Mouse (Mus musculus) c-Kit-negative CD71-positive TER-119-positive erythroid progenitor cells, embryonic 14.5 days (primary cell): ENCODE results near the gene Kank1.

ENCODE experiments used
- DNase-seq: peaks from one replicate; pipeline ENCODE4 v3.0.0-alpha.2; 2013; ENCODE audit warnings: low read depth, low spot score

Gene Kank1

DNA sequence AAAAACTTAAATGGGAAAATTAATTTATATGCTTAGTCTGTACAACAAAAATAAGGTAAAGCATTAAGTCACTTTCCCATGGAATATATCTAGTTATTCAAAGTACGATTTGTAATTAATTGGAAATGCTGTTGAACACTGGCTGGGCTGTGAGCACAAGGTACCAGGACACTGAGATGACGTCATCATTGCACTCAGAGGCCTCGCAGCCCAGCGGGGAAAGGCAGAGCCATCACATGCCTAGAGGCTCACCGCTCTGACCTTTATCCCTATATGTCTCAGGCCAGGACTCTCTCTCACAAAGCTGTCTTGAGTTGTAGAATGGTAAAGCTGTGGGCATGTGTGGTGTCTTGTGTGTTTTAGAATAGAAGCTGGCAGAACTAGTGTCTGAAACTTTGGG lies 128.9 kb downstream of the Kank1 start:
- no peak for DNase-seq

DNA sequence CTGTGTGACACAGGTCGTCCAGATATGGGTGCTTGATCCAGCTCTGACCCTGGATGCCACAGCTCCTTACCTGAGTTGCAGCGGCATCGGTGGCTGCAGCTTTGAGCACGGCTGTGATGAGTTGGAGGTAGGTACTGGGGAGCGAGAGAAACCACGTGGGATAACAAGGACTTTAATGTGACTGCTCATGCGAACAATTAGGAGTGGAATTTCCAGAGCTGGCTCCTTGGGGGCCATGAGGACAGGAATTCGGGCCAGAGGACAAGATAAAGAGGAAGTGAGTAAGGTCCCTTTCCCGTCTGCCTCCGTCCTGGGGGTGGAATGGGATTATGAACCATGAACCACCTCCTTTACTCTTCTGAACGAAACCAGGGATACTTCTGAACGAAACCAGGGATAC lies 129.8 kb downstream of the Kank1 start:
- DNase-seq = no peak

DNA sequence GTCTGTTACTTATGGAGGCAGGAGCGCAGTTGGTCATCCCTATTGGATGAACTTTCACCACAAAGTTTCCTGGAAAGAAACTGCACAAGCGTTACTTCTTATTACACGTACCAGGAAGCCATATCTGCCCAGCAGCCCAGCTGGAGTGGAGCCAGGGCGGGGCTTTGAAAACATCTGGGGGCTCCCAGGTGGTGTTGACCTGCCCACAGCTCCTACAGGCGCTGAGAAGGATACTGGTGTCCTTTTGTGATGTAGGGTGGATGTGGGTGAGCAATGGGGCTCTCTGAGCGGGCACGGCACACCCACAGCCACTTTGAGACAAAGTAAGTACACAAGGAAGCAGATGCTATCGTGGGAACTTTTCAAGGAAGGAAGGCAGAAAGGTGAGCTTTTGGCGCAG lies 133.7 kb downstream of the Kank1 start:
- DNase-seq = no peak

DNA sequence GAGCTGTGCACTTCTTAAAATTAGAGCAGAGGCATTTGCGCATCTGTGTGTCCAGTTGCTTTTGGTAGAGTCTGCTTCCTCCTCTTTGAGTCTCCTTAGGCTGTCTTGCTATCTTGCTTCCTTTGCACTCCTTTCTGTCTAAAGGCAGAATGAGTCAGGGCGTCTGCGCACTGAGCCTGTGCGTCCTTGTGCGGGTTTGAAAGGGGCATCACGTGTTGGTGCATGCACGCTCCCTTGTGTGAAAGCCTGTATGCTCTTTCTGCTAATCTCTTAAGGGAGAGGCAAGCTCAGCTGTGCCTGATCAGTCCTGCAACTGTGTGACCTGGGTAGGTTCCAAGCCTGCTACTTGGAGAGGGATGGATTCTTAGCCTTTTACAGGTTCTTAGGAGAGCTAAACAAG lies 136.0 kb downstream of the Kank1 start:
- DNase-seq = no peak

DNA sequence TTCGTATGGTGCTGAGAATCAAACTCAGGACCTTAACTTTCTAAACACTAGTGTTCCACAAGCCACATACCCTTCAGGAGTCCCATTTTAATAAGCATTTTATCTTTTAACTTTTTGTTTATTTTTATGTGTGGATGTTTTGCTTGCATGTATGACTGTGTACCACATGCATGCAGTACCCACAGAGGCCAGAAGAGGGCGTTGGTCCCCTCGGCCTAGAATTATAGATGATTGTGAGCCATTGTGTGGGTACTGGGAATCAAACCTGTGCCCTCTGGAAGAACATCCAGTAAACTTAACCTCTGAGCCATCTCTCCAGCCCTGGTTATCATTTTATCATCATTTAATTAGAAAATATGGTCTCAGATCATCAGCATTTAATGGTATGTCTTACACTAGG lies 136.8 kb downstream of the Kank1 start:
- DNase-seq = no peak

DNA sequence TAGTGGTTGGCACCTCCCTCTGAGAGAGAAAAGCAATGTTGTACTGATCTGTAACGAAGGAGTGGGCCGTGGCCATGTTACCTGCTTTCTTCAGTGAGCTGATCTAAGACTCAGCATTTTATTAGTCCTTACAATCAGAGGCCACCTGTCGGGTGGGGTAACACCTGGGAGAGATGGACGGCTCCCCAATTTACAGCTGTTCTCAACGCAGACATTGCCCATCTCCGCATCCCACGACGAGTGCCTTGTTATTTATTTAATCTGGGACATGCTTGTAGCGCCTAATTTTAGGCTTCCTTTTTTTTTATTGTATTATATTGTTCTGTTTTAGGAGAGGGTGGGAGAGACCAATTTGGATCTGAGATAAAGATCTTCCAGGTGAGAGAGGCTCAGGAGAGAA lies 137.4 kb downstream of the Kank1 start:
- no peak for DNase-seq

DNA sequence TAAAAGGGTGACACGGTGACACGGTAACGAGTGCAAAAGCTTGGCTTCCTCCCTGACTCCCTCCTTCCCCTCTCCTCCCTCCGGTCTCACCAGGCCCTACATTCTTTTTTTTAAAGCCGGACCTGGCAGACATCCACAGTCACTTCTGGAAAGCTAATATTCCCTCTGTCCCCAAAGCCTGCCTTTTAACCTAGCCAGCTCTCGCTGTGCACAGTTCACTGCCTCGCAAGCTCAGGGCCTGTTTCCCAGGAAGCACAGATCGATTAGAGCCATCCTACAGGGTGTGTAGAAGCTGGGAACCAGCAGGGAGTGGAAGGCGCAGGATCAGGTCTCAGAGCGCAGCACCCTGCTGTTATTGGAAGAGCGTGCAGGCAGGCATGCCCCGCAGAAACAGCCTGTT lies 138.2 kb downstream of the Kank1 start:
- DNase-seq = no peak

DNA sequence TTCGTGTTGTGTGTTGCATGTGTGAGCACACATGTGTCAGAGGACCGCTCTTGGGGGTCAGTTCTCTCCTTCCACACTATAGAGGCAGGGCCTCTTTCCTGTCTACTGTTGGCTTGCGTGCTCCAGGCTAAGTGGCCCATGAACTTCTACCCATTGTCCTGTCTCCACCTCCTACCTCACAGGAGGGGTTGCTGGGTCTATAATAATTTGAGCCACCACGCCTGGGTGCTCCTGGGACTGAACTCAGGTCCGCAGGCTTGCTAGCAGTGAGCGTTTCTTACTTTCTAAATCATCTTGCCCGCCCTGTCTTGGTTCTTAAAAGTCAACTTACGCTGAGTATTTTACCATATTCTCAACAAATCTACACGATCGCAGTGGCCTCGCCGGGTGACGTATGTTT lies 140.1 kb downstream of the Kank1 start:
- no peak for DNase-seq

DNA sequence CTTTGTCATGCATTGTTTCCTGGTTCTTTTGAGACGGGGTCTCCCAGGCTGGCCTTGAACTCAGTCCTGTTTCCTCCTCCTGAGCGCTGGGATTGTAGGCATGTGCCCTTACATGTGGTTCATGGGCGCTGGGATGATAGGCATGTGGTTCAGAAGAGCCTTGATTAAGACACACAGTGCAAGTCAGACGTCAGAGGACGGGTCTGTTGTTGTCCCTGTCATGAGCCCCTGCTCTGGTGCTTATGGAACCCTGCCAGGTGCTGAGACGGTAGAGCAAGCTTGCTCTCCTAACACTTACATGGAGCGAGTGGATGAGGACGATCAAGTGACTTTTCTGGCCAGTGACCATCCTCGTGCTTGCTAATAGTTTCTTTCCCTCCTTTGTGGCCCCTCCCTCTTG lies 143.9 kb downstream of the Kank1 start:
- DNase-seq = no peak

DNA sequence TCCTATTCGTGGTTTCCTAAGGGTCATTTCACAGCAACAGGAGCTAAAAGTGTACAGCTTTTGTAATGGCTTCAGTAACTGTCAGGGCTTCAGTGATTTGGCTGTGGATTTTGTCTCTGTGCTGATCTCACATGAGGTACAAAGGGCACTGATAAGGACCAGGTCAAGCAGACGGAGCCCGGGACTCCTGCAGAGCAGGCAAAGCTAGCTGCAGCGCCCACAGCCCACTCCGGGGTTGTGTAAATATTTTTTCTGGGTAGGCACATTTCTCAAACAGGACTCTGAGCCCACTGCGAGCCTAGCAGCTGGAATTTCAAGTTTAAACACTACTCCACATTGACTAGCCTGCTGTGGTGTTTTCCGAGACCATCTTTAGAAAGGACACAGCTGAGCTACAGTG lies 145.2 kb downstream of the Kank1 start:
- no peak for DNase-seq

DNA sequence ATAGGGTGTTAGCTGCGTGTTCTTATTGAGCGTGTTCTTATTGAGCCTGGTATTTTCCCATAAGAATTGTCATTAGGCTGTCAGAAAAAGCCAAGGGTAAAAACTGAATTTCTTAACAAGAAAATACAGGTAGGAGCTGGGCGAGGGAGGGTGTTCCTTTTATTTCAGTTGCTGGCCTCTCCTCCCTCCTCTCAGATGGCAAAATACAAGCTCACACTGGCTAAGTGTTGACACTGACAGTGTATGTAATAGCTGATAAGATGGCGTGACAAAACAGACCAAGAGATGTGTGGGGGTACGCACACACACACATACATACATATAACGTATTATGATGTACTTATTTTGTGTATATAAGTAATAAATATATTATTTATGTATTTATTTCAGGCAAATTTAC lies 145.7 kb downstream of the Kank1 start:
- no peak for DNase-seq

DNA sequence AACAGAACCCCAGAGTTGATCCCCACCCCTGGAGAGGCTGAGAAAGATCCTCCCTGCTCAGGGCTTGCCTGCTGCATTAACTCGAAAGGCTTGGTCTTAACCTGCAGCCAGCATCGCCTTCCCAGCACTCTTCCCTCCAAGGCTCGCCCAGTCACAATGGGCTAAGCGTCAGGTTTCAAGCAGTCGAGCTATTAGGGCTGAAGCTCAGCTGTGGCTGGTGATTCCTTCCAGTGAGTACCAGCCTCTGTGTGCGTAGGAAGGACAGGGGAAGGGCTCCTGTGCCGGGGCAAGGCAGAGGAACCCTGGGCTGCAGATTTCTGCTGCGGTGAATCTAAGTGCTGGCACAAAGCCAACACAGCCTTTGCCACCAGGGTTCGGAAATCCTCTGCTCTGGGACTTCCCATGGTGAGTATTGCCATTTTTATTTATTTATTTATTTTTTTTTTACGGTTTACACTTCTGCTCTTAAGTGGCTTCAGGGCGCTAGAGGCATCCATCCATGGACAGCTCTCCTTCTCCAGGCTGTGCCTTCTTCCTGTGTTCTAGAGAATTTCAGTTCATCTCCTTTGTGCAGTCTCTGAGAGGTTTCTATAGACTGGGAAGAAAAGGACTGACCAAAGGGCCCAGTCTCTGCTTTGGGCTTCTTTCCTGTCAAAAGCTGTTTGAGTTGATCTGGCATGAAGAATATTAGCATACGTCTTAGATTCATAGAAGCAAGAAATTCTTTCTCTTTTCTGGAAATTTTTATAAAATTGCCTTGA lies 146.8 kb downstream of the Kank1 start:
- DNase-seq = no peak

DNA sequence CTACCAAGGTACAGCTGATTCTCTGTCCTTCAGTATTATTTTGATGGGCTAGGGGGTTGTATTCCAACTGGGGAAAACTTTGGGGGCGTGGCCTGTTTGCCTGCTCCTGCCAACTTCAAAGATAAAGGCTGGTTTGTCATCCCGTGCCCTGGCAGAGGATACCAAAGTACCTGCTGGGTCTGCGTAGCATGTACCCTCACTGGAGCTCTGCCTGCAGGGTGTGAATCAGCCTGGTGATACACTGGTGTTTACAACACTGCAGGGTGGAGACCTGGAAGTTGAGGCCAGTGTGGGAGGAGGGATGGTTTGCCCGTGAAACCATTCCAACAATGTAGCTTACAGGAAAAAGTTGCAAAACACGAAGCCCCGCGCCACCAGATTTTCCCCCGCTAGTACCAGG lies 149.2 kb downstream of the Kank1 start:
- no peak for DNase-seq

DNA sequence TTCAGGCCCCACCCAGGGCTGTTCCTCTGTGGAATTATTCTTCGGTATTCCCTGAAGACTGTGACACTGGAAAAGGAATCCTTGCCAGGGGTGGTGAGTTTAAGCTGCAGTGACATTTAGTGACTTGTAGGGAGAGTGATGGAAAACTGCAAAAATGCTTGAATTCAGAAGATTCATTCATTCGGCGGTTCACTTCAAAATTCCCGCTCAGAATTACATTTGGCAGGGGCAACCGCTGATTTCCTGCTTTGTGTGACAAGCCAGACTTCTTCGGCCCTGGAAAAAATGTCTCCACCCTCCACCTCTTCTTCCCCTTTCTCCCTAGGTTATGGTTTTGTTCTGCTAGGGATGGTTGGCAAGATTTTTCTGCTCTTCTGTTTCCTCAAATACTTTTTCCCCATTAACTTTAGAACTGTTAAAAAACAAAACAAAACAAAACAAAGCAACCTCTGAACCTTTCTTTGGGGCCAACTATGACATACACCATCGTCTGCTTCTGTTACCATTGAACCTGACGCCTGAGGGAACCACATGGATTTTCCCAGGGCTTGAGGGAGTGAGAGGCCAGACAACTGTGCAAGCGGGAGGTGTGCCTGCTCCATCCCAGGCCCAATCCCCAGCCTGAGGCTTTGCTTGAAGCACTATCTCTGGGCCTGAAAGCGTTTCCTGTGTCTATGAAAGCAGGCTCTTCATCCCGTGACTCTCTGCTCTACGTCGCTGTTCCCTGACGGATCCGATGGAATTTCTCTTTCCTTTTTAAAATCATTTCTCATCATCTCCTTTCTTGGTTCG lies 150.1 kb downstream of the Kank1 start:
- DNase-seq = no peak

DNA sequence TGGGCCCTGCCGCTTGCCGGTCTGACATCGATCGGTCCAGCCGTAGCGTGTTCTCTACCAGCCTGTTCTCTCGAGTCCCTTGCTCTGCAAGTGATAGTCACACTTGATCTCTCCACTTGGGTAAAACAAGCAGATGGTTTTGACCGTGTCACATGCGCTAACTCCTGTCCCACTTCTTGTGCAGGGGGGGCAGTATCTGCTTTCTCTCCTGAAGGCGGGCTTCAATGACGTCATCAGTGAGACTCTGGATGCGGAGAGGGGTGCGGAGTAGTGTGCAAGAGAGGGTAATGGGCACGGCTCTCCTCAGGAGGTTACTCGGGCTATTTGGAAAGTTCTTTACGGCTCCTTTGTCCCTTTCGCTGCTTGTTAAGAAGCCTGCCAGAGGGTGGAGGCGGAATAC lies 151.1 kb downstream of the Kank1 start:
- DNase-seq = no peak

DNA sequence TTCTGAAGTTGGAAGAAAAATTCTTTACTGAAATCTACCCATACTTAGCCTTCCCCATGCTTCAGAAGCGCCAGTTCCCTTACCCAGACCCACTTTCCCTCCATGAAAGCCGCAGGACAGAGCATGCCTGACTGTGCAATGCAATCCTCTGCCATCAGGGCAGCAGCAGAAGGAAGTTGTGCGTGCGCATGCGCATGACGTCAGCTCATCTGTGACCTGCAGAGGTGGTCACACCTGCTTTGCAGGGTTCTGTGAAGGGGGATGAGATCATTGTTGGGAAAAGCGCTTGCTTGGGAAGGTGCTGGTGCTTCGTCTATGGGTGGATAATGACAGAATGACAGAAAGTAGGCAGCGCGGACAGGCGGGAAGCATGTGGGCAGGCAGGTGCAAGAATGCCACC lies 155.4 kb downstream of the Kank1 start:
- DNase-seq = no peak

DNA sequence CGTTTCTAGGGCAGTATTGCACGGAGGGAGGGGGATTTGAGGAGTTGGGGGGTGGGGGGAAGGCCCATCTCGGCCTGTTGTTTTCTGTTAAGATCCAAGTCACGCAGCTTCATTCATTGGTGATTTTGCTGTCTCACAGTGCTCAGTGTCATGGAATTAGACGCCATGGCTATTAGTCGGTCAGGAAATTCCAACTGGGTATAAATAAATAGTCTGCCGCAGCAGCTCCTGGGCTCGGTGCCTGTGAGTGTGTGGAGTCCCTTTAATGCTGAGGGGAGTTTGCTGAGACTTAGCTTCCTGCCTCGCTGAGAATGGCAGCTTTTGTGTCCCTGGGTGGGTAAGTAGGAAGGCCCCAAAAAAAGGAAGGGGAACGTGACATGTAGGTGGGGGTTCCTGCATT lies 158.3 kb downstream of the Kank1 start:
- no peak for DNase-seq

DNA sequence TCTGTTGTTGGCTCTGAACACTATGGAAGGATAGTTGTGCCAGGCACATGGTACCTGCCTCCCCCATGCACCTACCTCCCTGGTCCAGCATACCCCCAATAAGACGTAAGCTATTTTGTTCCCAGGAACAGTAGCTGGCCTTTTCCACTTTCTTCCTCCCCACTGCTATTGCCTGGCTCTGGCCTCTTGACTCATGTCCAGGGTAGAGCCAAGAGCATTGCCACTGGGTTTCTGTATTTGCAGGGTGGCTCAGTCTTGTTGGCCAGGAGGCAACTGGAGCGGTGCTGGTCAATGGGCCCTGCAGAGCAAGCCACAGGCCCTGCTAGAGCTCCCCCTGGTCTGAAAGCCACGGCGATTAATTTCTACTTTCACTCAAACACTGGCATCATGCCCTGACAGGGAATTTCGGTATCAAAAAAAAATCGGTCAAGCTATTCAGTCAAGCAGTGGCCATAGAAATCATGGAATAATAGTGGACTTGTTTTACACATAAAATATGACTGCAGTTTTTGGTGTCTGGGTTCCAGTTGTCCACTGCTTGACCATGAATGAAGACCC lies 160.0 kb downstream of the Kank1 start:
- DNase-seq = no peak

DNA sequence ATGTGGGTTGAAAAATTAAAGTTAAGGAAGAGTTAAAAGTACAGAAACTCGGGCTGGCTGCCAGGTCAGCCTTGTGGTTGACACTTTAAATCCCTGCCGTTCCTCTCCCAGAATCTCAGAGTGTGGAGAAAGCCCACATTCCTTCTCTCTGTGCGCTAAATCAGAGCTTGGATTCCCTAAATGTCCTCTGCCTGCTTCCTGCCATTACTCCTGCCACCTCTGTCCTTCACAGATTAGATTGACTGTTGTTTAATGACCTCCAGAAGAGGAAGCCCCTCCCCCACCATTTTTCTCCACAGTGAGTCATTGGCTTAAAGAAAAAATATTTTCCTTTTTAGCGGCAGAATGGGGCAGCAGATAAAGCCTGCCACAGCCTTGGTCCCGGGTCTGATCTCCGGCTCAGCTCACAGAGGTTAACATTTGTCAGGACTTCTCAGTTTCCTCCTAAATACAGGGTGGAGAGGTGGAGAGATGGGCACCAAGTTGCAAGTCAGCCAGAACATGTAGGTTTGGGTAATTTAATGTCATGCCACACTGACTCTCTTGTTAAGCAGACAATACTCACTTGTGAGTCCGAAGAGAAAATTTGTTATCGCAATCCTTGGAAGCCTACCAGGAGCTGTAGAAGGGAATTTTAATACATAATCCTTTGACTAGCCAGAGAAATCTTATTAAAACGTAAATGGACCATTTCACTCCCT lies 162.9 kb downstream of the Kank1 start:
- no peak for DNase-seq

DNA sequence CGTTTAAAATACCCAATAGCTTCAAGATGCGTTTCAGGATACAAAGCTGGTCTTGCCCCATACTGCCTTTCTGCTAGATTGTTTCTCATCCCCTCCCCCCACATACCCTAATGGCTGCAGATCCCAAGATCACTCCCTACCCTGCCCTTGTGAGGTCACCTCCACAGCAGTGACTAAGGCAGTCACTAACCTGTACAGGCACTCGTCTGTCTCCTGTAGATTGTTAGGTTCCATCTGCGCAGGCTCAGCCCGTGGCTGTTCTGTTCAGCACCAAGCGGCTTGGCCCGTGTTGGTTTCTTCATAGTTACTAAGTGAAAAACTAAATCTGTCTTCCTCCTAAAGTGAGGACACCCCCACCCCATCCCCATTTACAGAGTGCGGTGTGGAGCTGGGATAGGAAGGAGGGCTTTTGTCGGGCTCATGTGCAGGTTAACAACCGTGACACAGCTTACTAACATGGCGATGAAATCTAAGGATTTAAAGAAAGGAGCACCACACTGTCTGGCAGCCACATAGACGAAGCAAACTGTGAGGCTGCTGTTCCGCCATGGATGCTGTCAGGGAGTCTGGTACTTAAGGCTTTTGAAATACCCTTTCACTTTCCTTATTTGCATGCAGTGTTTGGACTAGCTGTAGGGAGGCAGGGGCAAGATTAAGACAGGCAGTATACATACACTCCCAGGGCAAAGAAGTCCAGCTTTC lies 163.6 kb downstream of the Kank1 start:
- DNase-seq = no peak

DNA sequence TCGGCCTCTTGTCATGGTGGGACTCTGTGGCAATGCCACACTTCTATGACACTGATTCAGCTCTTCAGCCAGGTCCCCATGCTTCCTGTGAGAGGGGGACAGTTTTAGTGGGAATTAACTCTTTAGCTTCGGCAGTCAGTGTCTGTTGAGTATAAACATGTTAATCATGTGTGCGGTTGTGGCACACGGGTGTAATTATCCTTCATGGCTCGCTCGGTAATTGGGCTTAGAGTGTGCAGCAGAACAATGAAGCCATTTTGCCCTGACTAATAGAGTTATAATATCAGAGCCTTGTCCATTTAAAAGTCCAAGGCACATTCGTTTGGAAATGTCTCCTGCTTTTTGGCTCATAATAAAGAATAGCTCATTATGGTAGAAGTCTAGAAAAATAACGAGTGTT lies 164.7 kb downstream of the Kank1 start:
- no peak for DNase-seq

DNA sequence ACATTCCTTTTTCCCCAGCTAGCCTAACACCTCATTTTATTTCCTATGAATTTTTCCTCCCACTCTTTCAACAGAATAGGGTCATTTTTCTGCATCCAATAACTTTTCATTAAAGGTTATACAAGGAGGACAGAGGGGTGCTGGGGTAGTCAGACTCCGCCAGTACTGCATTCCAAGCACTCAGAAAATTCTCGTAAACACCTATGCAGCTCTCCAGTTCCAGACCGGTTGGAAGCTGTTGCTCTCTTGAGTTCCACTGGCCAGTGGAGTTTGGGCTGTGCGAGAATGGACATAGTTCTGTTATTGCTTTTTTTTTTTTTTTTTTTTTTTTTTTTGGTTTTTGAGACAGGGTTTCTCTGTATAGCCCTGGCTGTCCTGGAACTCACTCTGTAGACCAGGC lies 167.4 kb downstream of the Kank1 start:
- DNase-seq = no peak
